Mouse (Mus musculus) sigmoid colon, adult 10 weeks (tissue): ENCODE measurements around the gene Epb41l1. TPM values are rescaled to one million over a fixed set of nuclear protein-coding genes. Genes with fewer than 3 reads are reported as not detected.

Experiments used
- polyA plus RNA-seq: library from polyadenylated mRNA; stranded (reverse); fragments of 350-450 nt; fragmentation: Illumina TruSeq; extraction: RNeasy Lipid Tissue Mini Kit (QIAGEN cat#74804); gene quantifications from one replicate; pipeline ENCODE4 v1.2.3, GENCODE M21; 2014; ENCODE audit warnings: low read depth, low replicate concordance

The Epb41l1 gene
- 10.4 TPM for polyA plus RNA-seq

GRCm38 (mm10) chr2:156420694-156421380 lies at the start of gene Epb41l1:
Gene Epb41l1, plus strand, starts transcription at chr2:156420909.

GRCm38 (mm10) chr2:156547123-156547891 lies 126.6 kb downstream of the Epb41l1 start, which contains the start of gene Aar2:
Gene Aar2, plus strand, starts transcription at chr2:156547584.

Other genes starting within 250 kb of the Epb41l1 start
- 1,044 TPM for gene Rbm39, start 240.7 kb upstream of the Epb41l1 start, polyA plus RNA-seq
- 19.2 TPM for gene Phf20, start 224.4 kb upstream of the Epb41l1 start, polyA plus RNA-seq
- gene Cnbd2, start 108.6 kb upstream of the Epb41l1 start, polyA plus RNA-seq, result 1.8 TPM
- gene Scand1, start 108.2 kb upstream of the Epb41l1 start, polyA plus RNA-seq, result not detected
- gene Aar2, start 126.7 kb downstream of the Epb41l1 start, polyA plus RNA-seq, result 4.1 TPM
- 5.9 TPM for gene Dlgap4, start 192.8 kb downstream of the Epb41l1 start, polyA plus RNA-seq